Mouse (Mus musculus) forebrain, embryonic 13.5 days (tissue): Measurements from ENCODE around the gene U2af1. TPM values are rescaled to one million over a fixed set of nuclear protein-coding genes. Genes with fewer than 3 reads are reported as not detected.

Experiments used
- ATAC-seq: fragments of 200-750 bp; cut with Nextera tagmentation; 2 replicates; pipeline ENCODE4 v1.8.0; 2017
- H3K27ac ChIP-seq: fragments of 300-500 bp; sonication (generic); 2 replicates; pipeline ENCODE4 v1.5.1; 2015; ENCODE audit warnings: inconsistent platforms, mild to moderate bottlenecking, moderate library complexity
- H3K27me3 ChIP-seq: fragments of 300-500 bp; sonication (generic); 2 replicates; pipeline ENCODE4 v1.6.1; 2015; ENCODE audit warnings: mild to moderate bottlenecking, inconsistent platforms
- H3K36me3 ChIP-seq: fragments of 300-500 bp; sonication (generic); 2 replicates; pipeline ENCODE4 v1.6.1; 2015; ENCODE audit warnings: mild to moderate bottlenecking, inconsistent platforms; ENCODE audit not compliant: poor library complexity, severe bottlenecking
- H3K4me1 ChIP-seq: fragments of 300-500 bp; sonication (generic); 2 replicates; pipeline ENCODE4 v1.6.1; 2015; ENCODE audit warnings: inconsistent platforms
- H3K4me2 ChIP-seq: fragments of 300-500 bp; sonication (generic); 2 replicates; pipeline ENCODE4 v1.6.1; 2015; ENCODE audit warnings: inconsistent platforms, mild to moderate bottlenecking, moderate library complexity
- H3K4me3 ChIP-seq: fragments of 300-500 bp; sonication (generic); 2 replicates; pipeline ENCODE4 v1.5.1; 2015; ENCODE audit warnings: mild to moderate bottlenecking, inconsistent platforms
- H3K9ac ChIP-seq: fragments of 300-500 bp; sonication (generic); 2 replicates; pipeline ENCODE4 v1.6.1; 2015; ENCODE audit warnings: mild to moderate bottlenecking, inconsistent platforms
- H3K9me3 ChIP-seq: fragments of 300-500 bp; sonication (generic); replicated peaks from 2 replicates; pipeline ENCODE4 v1.6.1; 2016; ENCODE audit warnings: inconsistent platforms
- WGBS: fragments of 180-500 bp; shearing (Covaris S2); methylation state at CpG from one replicate; pipeline ENCODE4 v1.1.7; 2015; 5-methylcytosine and 5-hydroxymethylcytosine counted together
- polyA plus RNA-seq: library from polyadenylated mRNA; unstranded; fragments of >200 nt; fragmentation: Nextera tagmentation; extraction: Ambion mirVana; gene quantifications from 2 replicates; pipeline ENCODE4 v1.2.1, GENCODE M21; 2015

The U2af1 gene
- polyA plus RNA-seq, 1 experiment from 2014 or later: 349 TPM

DNA sequence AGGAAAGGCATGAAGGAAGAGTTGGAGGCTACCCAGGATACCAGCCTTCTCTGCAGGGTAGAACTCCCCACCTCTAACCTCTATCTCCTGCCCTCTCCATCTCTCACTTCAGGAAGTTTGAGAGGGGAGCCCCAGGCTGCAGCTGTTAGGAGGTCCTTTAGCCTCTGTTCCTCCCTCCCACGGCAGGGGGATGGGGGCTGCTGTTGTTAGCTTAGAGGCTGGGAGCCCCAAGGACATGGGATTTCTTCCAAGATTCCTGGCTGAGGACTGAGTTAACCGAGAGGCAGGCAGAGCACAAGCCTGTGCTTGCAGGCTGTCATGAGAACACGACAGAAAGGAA, 27.5 kb upstream of the U2af1 start:
- no peak overlapping the region for H3K4me2 ChIP-seq
- H3K27ac ChIP-seq: peak overlapping the region; percentile 68; the same call in 1 of the 2 replicates
- no peak for ATAC-seq

DNA sequence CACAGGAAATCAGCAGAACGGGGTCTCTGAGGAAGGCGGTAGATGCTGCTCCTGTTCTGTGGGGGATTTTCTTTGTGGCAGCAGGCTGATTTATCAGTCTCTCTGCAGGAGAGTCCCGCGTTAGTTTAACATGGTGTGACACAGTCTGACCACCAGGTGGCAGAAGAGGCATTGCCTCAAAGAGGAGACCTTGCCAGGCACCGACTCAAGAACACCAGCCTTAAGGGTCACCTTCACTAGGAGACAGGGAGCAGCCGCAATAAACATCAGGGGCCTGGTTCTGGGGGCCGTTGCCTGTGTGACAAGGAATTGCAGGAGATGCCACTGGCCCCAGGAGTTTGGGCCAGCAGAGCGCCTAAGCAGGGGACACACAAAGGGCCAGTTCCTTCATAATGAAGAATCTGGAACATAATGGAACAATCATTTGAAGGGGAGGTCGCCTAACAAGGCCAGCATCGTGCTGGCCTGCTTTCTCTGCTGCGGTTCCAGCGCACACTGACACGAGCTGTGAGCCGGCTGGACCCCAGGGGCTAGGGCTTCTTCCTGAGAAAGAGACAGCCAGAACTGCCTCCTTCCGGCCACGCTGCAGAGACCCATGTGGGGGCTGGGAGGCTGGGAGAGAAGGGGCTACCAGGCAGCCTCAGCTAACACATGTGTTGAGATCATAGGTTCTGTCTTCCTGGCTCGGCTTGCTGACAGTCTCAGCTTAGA, 27.0 kb upstream of the U2af1 start:
- Histone ChIP-seq H3K4me3 (no peak overlapping the region), H3K9ac (peak overlapping the region; percentile 38; the same call in 1 of the 2 replicates), H3K9me3 (no peaks in the 10 kb centered on the region), H3K27me3 (0 out of 2 replicates have a peak, but pooled peaks cover under 1% of the 10 kb centered on the region), H3K4me2 (peak overlapping the region; percentile 20; the same call in 1 of the 2 replicates), H3K4me1 (peaks cover 13% of the 10 kb centered on the region), H3K27ac (peak overlapping the region; percentile 68), H3K36me3 (no peaks in the 10 kb centered on the region)
- peak; percentile 91 for ATAC-seq
- WGBS: 16% methylated on average over 17 of the region's 17 CpGs

More for the DNA sequence above, 27.5 kb upstream of the U2af1 start:
- 31% methylated on average over 3 of the region's 3 CpGs for WGBS
- no peaks in the 10 kb centered on the region for H3K9me3 ChIP-seq
- peaks cover 13% of the 10 kb centered on the region for H3K4me1 ChIP-seq
- H3K36me3 ChIP-seq: no peaks in the 10 kb centered on the region
- no peak overlapping the region for H3K4me3 ChIP-seq
- 0 out of 2 replicates have a peak, but pooled peaks cover 2% of the 10 kb centered on the region for H3K27me3 ChIP-seq
- H3K9ac ChIP-seq: peak overlapping the region; percentile 38; the same call in 1 of the 2 replicates

GRCm38 (mm10) chr17:31680450-31680849, 21.8 kb upstream of the U2af1 start:
- Histone ChIP-seq H3K27me3 (no peaks in the 10 kb centered on the region), H3K4me1 (0 out of 2 replicates have a peak, but pooled peaks cover 2% of the 10 kb centered on the region), H3K27ac (no peak overlapping the region), H3K4me2 (no peak overlapping the region), H3K36me3 (no peaks in the 10 kb centered on the region), H3K9ac (no peak overlapping the region), H3K4me3 (no peak overlapping the region), H3K9me3 (no peaks in the 10 kb centered on the region)
- WGBS: 93% methylated on average over 2 of the region's 2 CpGs
- no peak for ATAC-seq

GRCm38 (mm10) chr17:31677507-31677906, 18.8 kb upstream of the U2af1 start, which contains the start of gene Cryaa:
Cryaa (plus strand) TSS chr17:31677807.
- H3K36me3 ChIP-seq: no peaks in the 10 kb centered on the region
- no peaks in the 10 kb centered on the region for H3K27me3 ChIP-seq
- no peak for ATAC-seq
- H3K4me2 ChIP-seq: no peak within 1 kb of the TSS
- no peak within 1 kb of the TSS for H3K9ac ChIP-seq
- H3K9me3 ChIP-seq: no peaks in the 10 kb centered on the region
- H3K4me1 ChIP-seq: no peaks in the 10 kb centered on the region
- 82% methylated on average over 8 of the region's 8 CpGs for WGBS
- no peak within 1 kb of the TSS for H3K4me3 ChIP-seq
- H3K27ac ChIP-seq: no peak within 1 kb of the TSS

GRCm38 (mm10) chr17:31674426-31674825, 15.7 kb upstream of the U2af1 start:
- H3K4me1 ChIP-seq: no peaks in the 10 kb centered on the region
- H3K9me3 ChIP-seq: no peaks in the 10 kb centered on the region
- no peak overlapping the region for H3K9ac ChIP-seq
- WGBS: 100% methylated on average over 1 of the region's 1 CpGs
- no peak overlapping the region for H3K4me2 ChIP-seq
- H3K27me3 ChIP-seq: no peaks in the 10 kb centered on the region
- H3K36me3 ChIP-seq: no peaks in the 10 kb centered on the region
- no peak overlapping the region for H3K27ac ChIP-seq
- no peak for ATAC-seq
- no peak overlapping the region for H3K4me3 ChIP-seq

GRCm38 (mm10) chr17:31672279-31672678, 13.6 kb upstream of the U2af1 start:
- Histone ChIP-seq H3K27ac (no peak overlapping the region), H3K9me3 (no peaks in the 10 kb centered on the region), H3K4me3 (no peak overlapping the region), H3K36me3 (no peaks in the 10 kb centered on the region), H3K27me3 (no peaks in the 10 kb centered on the region), H3K4me2 (no peak overlapping the region), H3K9ac (no peak overlapping the region), H3K4me1 (no peaks in the 10 kb centered on the region)
- WGBS: 87% methylated on average over 12 of the region's 12 CpGs
- no peak for ATAC-seq

GRCm38 (mm10) chr17:31671698-31672097, 13.0 kb upstream of the U2af1 start:
- Histone ChIP-seq H3K9ac (no peak overlapping the region), H3K36me3 (no peaks in the 10 kb centered on the region), H3K4me1 (no peaks in the 10 kb centered on the region), H3K27ac (no peak overlapping the region), H3K4me3 (no peak overlapping the region), H3K9me3 (no peaks in the 10 kb centered on the region), H3K27me3 (no peaks in the 10 kb centered on the region), H3K4me2 (no peak overlapping the region)
- 70% methylated on average over 8 of the region's 8 CpGs for WGBS
- ATAC-seq: no peak

GRCm38 (mm10) chr17:31670163-31670562, 11.5 kb upstream of the U2af1 start:
- H3K9ac ChIP-seq: no peak overlapping the region
- no peaks in the 10 kb centered on the region for H3K4me1 ChIP-seq
- H3K4me2 ChIP-seq: no peak overlapping the region
- H3K27ac ChIP-seq: no peak overlapping the region
- no peak for ATAC-seq
- H3K4me3 ChIP-seq: no peak overlapping the region
- H3K36me3 ChIP-seq: no peaks in the 10 kb centered on the region
- no peaks in the 10 kb centered on the region for H3K9me3 ChIP-seq
- whole genome bisulfite sequencing: 17% methylated on average over 11 of the region's 11 CpGs
- H3K27me3 ChIP-seq: no peaks in the 10 kb centered on the region

- 87% methylated on average over 6 of the region's 9 CpGs for WGBS
- no peaks in the 10 kb centered on the region for H3K27me3 ChIP-seq
- H3K9me3 ChIP-seq: no peaks in the 10 kb centered on the region
- no peaks in the 10 kb centered on the region for H3K36me3 ChIP-seq
- no peak overlapping the region for H3K4me3 ChIP-seq
- no peak for ATAC-seq
- no peak overlapping the region for H3K4me2 ChIP-seq
- H3K27ac ChIP-seq: no peak overlapping the region
- H3K4me1 ChIP-seq: no peaks in the 10 kb centered on the region
- no peak overlapping the region for H3K9ac ChIP-seq
Observed at GRCm38 (mm10) chr17:31668306-31668705, 9.6 kb upstream of the U2af1 start.

GRCm38 (mm10) chr17:31664760-31665159, 6.1 kb upstream of the U2af1 start:
- Histone ChIP-seq H3K27ac (no peak overlapping the region), H3K36me3 (no peaks in the 10 kb centered on the region), H3K4me3 (no peak overlapping the region), H3K4me1 (no peaks in the 10 kb centered on the region), H3K9me3 (no peaks in the 10 kb centered on the region), H3K9ac (no peak overlapping the region), H3K27me3 (no peaks in the 10 kb centered on the region), H3K4me2 (no peak overlapping the region)
- peak; percentile 57; the same call in 1 of the 2 replicates for ATAC-seq
- WGBS: 17% methylated on average over 4 of the region's 4 CpGs

- Histone ChIP-seq H3K9me3 (no peaks in the 10 kb centered on the region), H3K9ac (no peak overlapping the region), H3K27ac (no peak overlapping the region), H3K27me3 (no peaks in the 10 kb centered on the region), H3K36me3 (no peaks in the 10 kb centered on the region), H3K4me1 (peaks cover 8% of the 10 kb centered on the region), H3K4me3 (no peak overlapping the region), H3K4me2 (no peak overlapping the region)
- ATAC-seq: no peak
Observed at GRCm38 (mm10) chr17:31662855-31663254, 4.2 kb upstream of the U2af1 start.

DNA sequence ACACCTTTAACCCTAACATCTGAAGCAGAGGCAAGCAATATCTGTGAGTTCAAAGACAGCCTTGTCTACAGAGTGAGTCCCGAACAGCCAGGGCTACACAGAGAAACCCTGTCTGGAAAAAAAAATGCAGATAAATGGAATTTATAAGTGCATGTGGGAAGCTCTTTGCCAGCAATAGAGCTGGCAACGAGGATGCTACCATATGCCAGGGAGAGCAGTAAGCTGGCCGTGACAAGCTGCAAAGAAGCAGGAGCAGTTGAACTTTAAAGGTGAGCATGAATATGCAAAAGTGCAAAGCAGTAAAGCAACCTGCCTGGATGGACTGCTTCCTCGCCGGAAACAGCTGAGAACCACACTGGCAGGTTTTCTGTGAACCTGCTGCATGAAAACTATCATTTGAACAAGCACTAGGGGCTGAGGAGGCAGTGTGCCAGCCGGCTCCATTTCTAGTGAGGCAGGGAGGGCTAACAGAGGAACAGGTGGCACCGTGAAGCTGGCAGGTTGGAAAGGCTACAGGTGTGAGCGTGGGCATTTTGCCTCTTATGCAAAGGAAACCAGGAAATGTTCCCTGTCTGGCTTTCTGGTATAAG, 2.1 kb upstream of the U2af1 start:
- no peak for ATAC-seq
- 76% methylated on average over 8 of the region's 8 CpGs for WGBS

More for the DNA sequence above, 2.1 kb upstream of the U2af1 start:
- H3K36me3 ChIP-seq: peaks cover 5% of the 10 kb centered on the region
- H3K4me2 ChIP-seq: no peak overlapping the region
- no peak overlapping the region for H3K4me3 ChIP-seq
- peaks cover 27% of the 10 kb centered on the region for H3K4me1 ChIP-seq
- no peak overlapping the region; the same call in 1 of the 2 replicates for H3K27ac ChIP-seq
- no peak overlapping the region for H3K9ac ChIP-seq
- H3K27me3 ChIP-seq: no peaks in the 10 kb centered on the region
- no peaks in the 10 kb centered on the region for H3K9me3 ChIP-seq
